Mouse (Mus musculus) lung, adult 18-20 months (tissue): Measurements from ENCODE around the gene Tlx2.

Experiments
- DNase-seq, 2 experiments: peaks; one replicate each; pipeline ENCODE4 v3.0.0; 2022; ENCODE audit warnings: mixed read lengths in 2 of 2

The Tlx2 gene

DNA sequence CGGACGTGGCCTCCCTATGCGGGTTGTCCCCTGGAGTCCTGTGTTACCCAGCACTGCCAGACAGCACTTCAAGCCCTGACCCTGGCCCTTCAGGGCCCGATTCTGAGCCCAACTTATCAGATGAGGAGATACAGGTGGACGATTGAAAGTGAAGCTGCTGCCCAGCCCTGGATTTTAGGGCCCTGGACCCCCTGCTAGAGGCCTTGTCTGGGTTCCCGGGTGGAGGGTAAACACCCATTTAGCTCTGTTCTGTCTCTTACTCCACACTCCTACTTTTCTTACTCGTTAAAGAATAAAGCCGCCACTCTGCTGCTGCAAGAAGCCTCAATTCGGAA is 17.8 kb upstream of the Tlx2 start:
- DNase-seq, result no peak

GRCm38 (mm10) chr6:83087205-83087925 is 17.3 kb upstream of the Tlx2 start:
- DNase-seq, result no peak

GRCm38 (mm10) chr6:83086121-83087035 is 16.3 kb upstream of the Tlx2 start, which contains the start of gene Lbx2:
Gene Lbx2 (plus strand): TSS chr6:83086367.
- DNase-seq, result no peak

DNA sequence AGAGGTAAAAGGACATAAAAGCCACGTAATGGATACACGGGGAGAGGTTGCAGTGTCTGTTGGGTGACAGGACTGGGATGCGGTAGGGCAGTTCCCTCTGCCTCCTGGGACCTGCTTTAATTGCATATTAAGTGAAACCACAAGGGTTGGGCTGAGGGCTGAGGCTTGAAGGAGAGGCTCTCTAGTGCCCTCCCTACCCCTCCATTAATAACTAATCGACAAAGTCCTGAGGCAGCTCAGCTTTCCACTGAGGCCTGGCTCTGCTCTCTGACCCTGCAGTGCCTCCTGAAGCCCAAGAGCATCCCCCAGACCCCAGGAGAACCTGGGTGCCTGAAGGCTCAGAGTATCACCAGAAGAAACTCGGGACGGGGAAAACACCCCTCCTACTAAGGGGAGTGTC is 14.4 kb upstream of the Tlx2 start:
- no peak for DNase-seq

GRCm38 (mm10) chr6:83083497-83083896 is 13.4 kb upstream of the Tlx2 start:
- no peak for DNase-seq

GRCm38 (mm10) chr6:83080210-83080609 is 10.1 kb upstream of the Tlx2 start:
- no peak for DNase-seq

- peak; percentile 99 for DNase-seq
Observed at GRCm38 (mm10) chr6:83078324-83078858, 8.3 kb upstream of the Tlx2 start.

DNA sequence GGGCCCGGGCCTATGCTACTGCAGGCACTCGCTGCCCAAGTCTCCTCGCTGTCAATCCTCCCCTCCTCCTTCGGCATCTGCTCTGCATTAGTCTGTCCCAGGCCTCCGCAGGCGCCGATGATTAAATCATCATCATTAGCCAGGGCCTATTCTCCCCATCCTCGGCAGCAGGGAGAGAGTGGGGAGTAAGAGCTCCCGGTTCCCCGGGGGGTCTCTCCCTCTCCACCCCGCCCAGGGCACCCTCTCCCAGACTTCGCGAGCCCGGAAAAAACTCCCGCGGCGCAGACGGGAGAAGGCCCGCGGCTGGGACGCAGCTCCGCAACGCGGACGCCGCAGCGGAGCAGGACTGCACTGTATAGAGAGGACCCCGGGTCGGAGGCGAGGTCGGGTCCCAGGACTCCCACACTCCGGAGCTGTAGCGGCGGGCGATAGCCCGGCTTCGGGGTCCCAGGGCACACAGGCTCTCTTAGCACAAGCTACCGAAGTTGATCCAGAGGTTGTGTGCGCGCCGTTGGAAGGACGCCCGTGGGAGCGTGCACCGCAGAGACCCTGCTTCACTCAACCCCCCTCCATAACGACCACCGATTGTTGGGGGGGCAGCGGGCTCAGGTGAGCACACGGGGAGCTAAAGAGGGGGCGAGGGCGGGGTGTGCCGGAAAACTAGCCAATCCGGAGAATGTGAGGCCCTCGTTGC is 7.7 kb upstream of the Tlx2 start, which contains the start of gene Pcgf1:
Gene Pcgf1, plus strand, starts transcription at position 240 of the 694 bp plus-strand sequence.
- DNase-seq, result peak in 1 of 2 experiments; percentile 39

DNA sequence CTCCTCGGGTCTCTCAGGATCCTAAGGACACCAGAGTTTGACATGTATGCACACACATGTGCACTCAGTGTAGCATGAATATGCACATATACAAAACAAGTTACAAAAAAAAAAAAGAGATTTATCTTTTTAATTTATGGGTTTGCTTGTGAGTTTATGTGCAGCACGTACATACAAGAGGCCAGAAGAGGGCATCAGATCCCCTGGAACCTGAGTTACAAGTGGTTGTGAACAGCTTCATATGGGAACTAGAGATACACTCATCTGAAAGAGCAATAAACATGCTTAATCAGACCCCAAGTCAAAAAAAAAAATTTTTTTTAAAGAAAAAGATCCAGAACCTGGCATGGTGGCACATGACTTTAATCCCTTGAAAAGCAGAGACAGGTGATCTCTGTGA is 4.9 kb upstream of the Tlx2 start:
- DNase-seq, result no peak

DNA sequence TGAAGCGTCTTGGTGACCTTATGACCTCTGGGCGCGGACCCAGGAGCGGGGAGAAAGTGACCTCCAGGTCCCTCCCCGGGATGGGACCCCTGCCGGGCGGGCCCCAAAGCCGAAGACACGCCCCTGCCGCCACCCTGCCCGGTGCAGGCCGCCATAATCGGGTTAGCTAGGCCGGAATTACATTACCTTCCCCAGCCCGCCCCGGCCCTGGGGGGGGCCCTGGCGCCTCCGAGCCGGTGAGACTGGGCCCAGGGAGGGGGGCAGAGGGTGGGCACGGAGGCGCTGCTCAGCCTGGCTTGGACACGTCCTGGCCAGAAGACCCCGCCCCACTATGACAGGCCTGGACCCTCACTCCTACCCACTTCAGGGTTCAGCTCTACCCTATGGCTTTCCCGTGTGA is 1.1 kb upstream of the Tlx2 start:
- no peak for DNase-seq

- no peak for DNase-seq
Observed at GRCm38 (mm10) chr6:83070311-83071219, 472 bp upstream of the Tlx2 start.

DNA sequence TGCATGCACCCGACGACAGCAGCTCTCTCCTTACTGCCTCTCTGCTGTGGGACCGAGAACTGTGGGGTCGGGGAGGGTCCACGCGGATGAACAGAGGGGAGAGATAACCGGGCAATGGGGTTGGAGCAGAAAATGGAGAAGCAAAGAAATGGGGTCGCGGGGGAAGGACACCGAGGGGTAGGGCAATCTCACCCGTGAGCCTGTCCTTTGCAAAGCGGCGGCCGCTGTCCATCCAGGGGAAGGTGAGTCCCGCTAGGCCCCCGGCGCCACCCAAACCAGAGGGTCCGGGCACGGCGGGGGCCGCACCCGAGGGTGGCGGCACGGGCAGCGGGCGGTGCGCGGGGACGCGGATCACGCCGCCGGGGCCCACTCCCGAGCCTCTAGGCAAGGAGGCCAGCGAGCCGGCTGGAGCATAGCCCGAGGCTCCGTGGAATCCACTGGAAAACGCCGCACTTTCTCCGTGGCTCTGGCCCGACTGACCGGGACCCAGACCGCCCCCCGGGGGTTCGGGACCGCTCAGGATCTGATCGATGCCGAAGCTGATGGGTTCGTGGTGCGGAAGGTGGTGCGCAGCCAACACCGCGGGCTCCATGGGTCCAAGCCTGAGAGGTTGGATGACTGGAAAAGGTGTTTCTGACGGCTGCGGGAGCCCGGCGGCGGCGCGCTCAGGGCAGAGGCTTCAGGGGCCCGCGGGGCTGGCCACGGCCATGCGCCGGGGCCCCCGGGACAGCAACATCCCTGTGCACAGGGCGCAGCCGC is 426 bp downstream of the Tlx2 start:
- no peak for DNase-seq

GRCm38 (mm10) chr6:83068706-83069487 is 1.2 kb downstream of the Tlx2 start:
- no peak for DNase-seq

DNA sequence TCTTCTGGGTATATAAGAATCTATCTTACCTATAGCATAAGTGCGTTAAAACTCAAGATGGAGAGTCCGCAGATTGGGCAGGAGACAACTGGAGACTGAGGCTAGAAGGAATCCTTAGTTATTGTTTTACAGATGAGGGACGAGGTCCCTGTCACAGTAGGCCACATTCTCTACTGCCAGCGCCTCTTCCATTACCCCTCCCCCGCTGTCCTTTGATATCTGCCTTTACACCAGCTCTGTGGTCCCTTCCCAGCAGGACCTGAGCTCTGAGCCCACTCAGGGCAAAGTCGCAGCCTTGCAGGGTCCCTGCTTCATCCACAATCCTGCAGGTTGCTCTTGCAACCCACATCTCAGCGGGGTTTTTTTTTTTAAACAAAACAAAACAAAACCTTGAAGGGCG is 1.9 kb downstream of the Tlx2 start:
- no peak for DNase-seq

DNA sequence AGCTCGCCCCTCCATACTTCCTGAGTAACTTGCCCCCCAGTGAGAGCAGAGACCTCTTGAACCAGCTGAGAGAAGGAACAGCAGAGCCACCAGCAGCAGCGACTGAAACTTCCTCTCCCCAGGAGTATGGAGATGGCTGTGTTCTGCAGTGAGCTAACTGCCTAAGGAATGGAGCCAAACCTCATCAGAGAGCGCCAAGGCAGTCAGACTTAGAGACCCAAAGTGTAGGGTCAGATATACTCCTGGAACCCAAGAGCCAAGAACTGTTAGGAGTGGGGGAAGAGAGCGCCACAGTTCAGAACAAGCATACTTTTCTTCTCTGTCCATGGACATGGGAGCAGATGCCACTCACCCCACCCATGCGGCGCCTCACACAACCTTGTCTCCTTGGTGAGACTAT is 3.7 kb downstream of the Tlx2 start:
- no peak for DNase-seq

DNA sequence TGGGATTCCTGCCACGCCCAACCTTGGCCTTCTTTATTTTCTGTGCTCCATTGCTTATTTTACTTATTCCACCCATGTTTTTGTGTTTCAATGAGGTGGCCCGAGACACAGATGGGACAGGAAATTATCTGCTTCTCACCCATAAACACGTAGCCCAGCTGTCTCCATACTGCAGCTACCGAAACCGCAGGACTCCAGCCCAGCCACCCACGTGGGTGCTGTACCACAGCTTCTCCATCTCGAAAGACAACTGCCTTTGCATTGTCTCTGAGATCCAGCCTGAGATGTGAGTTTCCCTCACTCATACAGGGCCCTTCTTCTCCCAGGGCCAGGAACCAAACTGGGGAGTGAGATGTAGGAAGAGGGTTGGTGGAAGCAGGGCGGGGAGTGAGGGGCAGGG is 4.1 kb downstream of the Tlx2 start:
- no peak for DNase-seq

GRCm38 (mm10) chr6:83058725-83059124 is 11.4 kb downstream of the Tlx2 start:
- no peak for DNase-seq

DNA sequence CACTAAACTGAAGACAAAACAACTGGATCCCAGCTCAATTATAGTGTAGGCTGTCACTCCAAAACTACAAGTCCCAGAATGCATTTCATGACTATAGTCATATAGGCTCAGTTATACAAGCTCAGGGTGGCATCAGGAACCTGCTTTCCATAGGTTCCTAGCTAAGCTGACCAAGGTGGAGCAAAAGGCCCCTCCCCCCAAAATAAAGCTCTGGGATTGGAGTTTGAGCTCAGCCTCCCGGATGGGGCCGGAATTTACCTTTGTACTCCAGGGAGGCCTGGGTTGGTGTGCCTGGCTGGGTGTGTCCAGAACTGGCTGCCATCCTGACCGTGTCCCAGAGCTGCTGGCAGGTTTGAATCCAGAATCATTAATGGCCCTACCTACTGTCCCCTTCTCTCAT is 12.3 kb downstream of the Tlx2 start, which contains the start of gene Dqx1:
Gene Dqx1, plus strand, starts transcription at position 55 of the 400 bp plus-strand sequence.
- DNase-seq, result peak; percentile 26 to 59

DNA sequence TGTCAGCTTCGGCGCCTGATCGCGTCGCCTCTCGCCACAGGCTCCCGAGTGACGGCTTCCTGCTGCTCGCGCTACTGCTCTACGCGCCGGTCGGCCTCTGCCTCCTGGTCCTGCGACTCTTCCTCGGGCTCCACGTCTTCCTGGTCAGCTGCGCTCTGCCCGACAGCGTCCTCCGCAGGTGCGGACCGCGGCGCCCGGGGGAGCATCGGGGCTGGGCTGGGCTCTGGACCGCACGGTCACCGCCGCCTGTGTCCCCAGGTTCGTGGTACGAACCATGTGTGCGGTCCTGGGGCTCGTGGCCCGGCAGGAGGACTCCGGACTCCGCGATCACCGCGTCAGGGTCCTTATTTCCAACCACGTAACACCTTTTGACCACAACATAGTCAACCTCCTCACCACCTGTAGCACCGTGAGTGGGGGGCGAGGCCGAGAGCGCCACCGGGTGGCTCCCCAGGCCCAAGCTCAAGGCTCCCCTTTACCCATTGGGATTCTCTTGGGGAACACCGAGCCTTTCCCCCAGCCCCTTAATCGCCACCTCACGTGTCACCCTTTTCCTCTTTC is 15.1 kb downstream of the Tlx2 start, which contains the start of gene Htra2:
Gene Htra2, minus strand, starts transcription at position 403 of the 561 bp plus-strand sequence.
- peak; percentile 38 to 42 for DNase-seq
